Mouse (Mus musculus) neural tube, embryonic 14.5 days (tissue): Measurements from ENCODE around the gene Zmynd10. TPM values are rescaled to one million over a fixed set of nuclear protein-coding genes. Genes with fewer than 3 reads are reported as not detected.

Experiments
- ATAC-seq: fragments of 200-750 bp; cut with Nextera tagmentation; 2 replicates; pipeline ENCODE4 v1.8.0; 2017; ENCODE audit warnings: low read depth, mild to moderate bottlenecking, moderate TSS enrichment, moderate library complexity
- H3K27ac ChIP-seq: fragments of 300-500 bp; sonication (generic); 2 replicates; pipeline ENCODE4 v1.5.1; 2014; ENCODE audit warnings: low read depth, mild to moderate bottlenecking, control low read depth, low read length, moderate library complexity, mixed read lengths
- H3K27me3 ChIP-seq: fragments of 300-500 bp; sonication (generic); 2 replicates; pipeline ENCODE4 v1.6.1; 2014; ENCODE audit warnings: low read length; ENCODE audit not compliant: control insufficient read depth, insufficient read depth
- H3K36me3 ChIP-seq: fragments of 300-500 bp; sonication (generic); 2 replicates; pipeline ENCODE4 v1.6.1; 2014; ENCODE audit warnings: low read length, mixed read lengths; ENCODE audit not compliant: control insufficient read depth, insufficient read depth
- H3K4me1 ChIP-seq: fragments of 300-500 bp; sonication (generic); 2 replicates; pipeline ENCODE4 v1.6.1; 2014; ENCODE audit warnings: low read length; ENCODE audit not compliant: control insufficient read depth, insufficient read depth
- H3K4me2 ChIP-seq: fragments of 300-500 bp; sonication (generic); 2 replicates; pipeline ENCODE4 v1.6.1; 2014; ENCODE audit warnings: mild to moderate bottlenecking, low read depth, low read length, control low read depth
- H3K4me3 ChIP-seq: fragments of 300-500 bp; sonication (generic); 2 replicates; pipeline ENCODE4 v1.5.1; 2014; ENCODE audit warnings: low read depth, low read length, control low read depth, mixed read lengths
- H3K9ac ChIP-seq: fragments of 300-500 bp; sonication (generic); replicated peaks from 2 replicates; pipeline ENCODE4 v1.6.1; 2014; ENCODE audit warnings: low read depth, mild to moderate bottlenecking, control low read depth, low read length, mixed read lengths
- H3K9me3 ChIP-seq: fragments of 300-500 bp; sonication (generic); 2 replicates; pipeline ENCODE4 v1.6.1; 2016; ENCODE audit warnings: low read length; ENCODE audit not compliant: control insufficient read depth
- WGBS: fragments of 180-500 bp; shearing (Covaris S2); extraction: QIAGEN DNeasy Blood & Tissue Kit; methylation state at CpG from one replicate; pipeline ENCODE4 v1.1.7; 2014; 5-methylcytosine and 5-hydroxymethylcytosine counted together
- polyA plus RNA-seq: library from polyadenylated mRNA; unstranded; fragments of >200 nt; fragmentation: Nextera tagmentation; extraction: Ambion mirVana; gene quantifications from 2 replicates; pipeline ENCODE4 v1.2.1, GENCODE M21; 2014

Zmynd10 gene
- polyA plus RNA-seq, 1 experiment from 2014 or later: 2.0 TPM

DNA sequence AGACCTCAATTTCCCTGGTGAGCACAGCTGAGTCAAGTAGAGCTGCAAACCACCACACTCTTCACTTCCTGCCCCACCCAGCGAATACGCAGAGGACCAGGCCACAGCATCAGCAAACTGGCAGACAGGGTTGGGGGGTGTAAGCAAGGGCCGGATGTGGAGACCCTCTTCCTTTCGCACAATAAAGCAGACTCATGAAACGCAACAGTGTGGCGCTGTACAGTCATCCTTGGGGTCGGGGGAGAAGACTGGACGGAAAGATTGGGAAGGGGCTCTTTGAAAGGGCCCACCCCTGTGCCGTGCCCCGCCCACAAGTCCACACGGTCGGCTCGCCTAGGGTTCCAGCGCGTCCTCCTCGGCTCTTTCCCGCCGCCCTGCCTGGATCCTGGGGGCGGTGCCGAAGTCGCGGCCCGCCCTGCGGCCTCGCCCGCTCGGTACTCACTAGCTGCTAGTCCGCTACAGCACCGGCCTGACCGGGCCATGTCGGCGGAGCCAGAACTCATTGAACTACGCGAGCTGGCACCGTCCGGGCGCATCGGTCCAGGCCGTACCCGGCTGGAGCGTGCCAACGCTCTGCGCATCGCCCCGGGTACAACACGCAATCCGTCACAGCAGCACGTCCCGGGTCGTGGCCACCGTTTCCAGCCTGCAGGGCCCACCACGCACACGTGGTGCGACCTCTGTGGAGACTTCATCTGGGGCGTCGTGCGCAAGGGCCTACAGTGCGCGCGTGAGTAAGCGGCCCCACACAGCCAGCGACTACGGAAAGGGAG lies 4.2 kb downstream of the Zmynd10 start, which contains the start of gene Rassf1:
TSS of gene Rassf1 (plus strand) at position 439 of the 773 bp plus-strand sequence.
- Histone ChIP-seq H3K4me3 (peak within 1 kb of the TSS; percentile 29), H3K27ac (no peak within 1 kb of the TSS), H3K4me1 (peaks cover 28% of the 10 kb centered on the region), H3K36me3 (no peaks in the 10 kb centered on the region), H3K9ac (peak within 1 kb of the TSS; percentile 51), H3K27me3 (peaks cover 24% of the 10 kb centered on the region), H3K4me2 (peak within 1 kb of the TSS; percentile 50), H3K9me3 (no peaks in the 10 kb centered on the region)
- no peak for ATAC-seq
- WGBS: under 1% methylated on average over 63 of the region's 63 CpGs

DNA sequence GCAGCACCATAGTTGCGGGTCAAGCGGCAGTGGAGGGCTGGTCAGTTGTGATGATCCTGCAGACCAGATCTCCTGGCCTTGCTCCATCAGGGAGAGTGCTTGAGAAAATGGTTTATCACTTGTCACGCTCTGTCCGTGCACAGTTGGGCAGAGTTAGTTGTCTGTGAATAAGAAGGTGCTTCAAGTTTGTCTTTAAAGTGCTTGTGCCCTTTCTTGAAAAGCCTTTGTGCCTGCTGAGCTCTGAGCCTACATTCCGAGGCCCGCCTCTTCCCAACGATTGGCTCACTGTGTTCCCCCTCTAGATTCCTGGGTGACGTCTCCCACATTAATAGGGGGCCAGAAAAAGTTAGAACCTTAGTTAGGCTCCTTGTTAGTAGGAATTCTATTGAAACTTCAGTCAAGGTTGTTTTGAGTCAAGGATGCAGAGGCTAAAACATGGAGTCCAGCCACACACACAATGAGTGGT lies 4.8 kb downstream of the Zmynd10 start:
- ATAC-seq: no peak
- H3K9me3 ChIP-seq: no peaks in the 10 kb centered on the region
- WGBS: 7% methylated on average over 8 of the region's 8 CpGs
- H3K4me2 ChIP-seq: peak overlapping the region; percentile 50
- peaks cover 21% of the 10 kb centered on the region for H3K4me1 ChIP-seq
- peak overlapping the region; percentile 51 for H3K9ac ChIP-seq
- H3K36me3 ChIP-seq: no peaks in the 10 kb centered on the region
- no peak overlapping the region for H3K27ac ChIP-seq
- peaks cover 24% of the 10 kb centered on the region for H3K27me3 ChIP-seq
- H3K4me3 ChIP-seq: peak overlapping the region; percentile 29

DNA sequence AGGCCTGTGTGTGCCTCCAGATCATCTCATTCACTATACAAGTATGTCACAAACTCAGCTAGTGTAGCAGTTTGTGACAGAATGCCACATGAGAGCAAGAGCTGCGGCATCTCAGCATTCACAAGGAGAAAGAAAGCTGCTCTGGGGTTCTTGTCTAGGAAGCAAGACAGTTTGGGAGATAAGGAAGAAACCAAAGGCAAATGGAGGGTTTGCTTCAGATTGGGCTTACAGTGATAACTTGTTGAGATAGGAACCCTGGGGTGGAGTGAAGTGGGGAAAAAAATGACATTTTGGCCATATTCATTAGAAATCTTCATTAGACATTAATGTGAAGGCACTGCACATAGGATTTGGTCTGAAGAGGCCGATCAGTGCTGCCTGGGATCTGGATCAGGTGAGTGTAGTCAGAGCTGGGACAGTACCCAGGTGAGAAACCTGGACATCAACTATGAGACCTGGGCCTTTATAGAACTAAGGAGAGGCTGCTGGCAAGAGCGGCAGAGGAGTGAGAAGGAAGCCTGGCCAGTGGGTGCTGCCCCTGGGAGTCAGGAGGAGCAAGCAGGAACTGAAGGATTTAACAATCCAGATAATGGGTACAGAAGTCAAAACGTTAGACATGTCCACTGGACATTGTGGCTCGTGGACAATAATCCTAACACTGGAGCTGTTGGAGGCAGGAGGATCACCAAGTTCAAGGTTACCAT lies 5.7 kb downstream of the Zmynd10 start:
- Histone ChIP-seq H3K9me3 (no peaks in the 10 kb centered on the region), H3K4me3 (no peak overlapping the region), H3K27ac (no peak overlapping the region), H3K36me3 (peaks cover 5% of the 10 kb centered on the region; the same call in 1 of the 2 replicates), H3K9ac (no peak overlapping the region), H3K4me2 (peak overlapping the region; percentile 96), H3K27me3 (peaks cover 24% of the 10 kb centered on the region), H3K4me1 (peaks cover 17% of the 10 kb centered on the region)
- no peak for ATAC-seq
- 82% methylated on average over 5 of the region's 5 CpGs for WGBS

DNA sequence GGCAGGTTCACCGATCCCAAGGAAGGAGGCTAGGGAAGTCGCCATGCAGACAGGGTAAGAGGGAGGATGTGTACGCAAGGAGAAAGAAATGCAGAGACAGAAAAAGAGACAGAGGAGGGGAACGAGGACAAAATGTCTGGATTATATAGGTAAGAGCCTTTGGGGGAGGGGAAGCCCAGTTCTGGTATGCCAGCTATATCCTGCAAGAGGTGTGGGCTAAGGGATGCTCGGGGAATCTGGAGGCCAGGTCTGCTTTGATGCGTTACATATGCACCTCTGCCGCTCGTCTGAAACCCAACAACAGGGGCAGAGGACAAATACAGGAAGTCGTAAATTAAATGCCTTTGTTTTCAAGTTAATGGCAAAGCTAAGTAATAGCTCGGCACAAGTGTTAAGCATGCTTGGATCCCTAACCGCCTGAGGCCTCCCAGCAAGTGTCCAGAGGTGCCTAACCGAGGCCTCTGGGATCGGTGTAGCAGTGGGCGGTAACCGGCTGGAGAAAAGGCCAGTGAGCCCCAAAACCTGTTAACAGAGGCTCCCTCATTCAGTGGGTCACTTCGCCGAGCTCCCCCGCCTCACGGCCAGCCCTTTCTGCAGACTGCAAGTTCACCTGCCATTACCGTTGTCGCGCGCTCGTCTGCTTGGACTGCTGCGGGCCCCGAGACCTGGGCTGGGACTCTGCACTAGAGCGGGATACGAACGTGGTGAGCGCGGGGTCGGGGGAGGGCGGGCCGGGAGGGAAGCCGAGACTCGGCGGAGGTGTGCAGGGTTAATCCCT lies 6.6 kb downstream of the Zmynd10 start:
- peak; percentile 78 for ATAC-seq
- WGBS: 3% methylated on average over 37 of the region's 37 CpGs
- Histone ChIP-seq H3K9ac (peak overlapping the region; percentile 72), H3K9me3 (no peaks in the 10 kb centered on the region), H3K27ac (peak overlapping the region; percentile 81), H3K27me3 (peaks cover 24% of the 10 kb centered on the region), H3K4me2 (peak overlapping the region; percentile 96), H3K36me3 (peaks cover 12% of the 10 kb centered on the region), H3K4me1 (peaks cover 17% of the 10 kb centered on the region), H3K4me3 (peak overlapping the region; percentile 72)

DNA sequence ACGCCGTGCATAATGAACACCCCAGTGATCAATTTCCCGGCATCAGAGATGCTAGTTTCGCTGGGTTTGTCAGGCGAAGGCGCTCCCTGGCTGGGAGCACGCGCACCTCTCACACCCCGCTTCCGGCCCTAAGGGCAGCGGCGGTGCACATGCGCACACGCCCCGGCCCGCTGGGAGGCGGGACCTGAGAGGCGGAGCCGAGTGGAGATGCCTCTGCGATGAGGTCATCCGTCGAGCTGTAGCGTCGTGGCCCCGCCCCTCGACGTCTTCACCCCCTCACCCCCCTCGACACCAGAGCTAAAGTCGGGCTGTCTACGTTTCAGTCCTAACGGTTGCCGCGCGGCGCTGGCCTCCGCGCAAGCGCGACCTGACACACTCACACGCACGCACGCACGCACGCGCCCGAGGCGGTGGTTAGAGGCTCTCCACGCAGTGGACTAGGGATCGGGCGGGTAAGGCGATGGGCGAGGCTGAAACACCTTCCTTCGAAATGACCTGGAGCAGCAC lies 7.3 kb downstream of the Zmynd10 start:
- Histone ChIP-seq H3K27me3 (peaks cover 24% of the 10 kb centered on the region), H3K4me2 (peak overlapping the region; percentile 96), H3K9me3 (no peaks in the 10 kb centered on the region), H3K4me3 (peak overlapping the region; percentile 72), H3K27ac (peak overlapping the region; percentile 81), H3K9ac (peak overlapping the region; percentile 78), H3K36me3 (peaks cover 18% of the 10 kb centered on the region), H3K4me1 (peaks cover 17% of the 10 kb centered on the region)
- under 1% methylated on average over 43 of the region's 53 CpGs for WGBS
- ATAC-seq: peak; percentile 93

DNA sequence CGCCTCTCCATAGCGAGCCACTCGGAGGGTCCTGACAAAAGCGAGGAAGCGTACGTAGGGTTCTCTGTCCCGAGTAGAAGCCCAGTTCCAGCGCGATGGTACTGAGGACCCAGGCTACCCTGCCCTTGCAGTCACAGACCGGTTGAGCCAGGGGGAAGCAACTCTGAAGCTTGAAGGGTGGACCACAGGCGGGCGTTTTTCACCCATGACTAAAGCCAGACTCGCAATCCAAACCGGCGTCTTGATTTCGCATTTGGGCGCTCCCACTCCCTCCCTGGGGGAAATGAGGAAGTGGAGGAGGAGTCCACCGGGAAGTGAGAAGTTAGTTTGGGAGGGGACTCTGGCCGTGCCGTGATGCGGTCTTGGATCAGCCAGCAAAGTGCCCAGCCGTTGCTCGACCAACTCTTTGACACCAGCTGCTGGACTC lies 7.9 kb downstream of the Zmynd10 start:
- peak overlapping the region; percentile 79 for H3K27ac ChIP-seq
- H3K4me1 ChIP-seq: peaks cover 17% of the 10 kb centered on the region
- peak; percentile 30 for ATAC-seq
- peaks cover 25% of the 10 kb centered on the region for H3K36me3 ChIP-seq
- peaks cover 24% of the 10 kb centered on the region for H3K27me3 ChIP-seq
- no peaks in the 10 kb centered on the region for H3K9me3 ChIP-seq
- under 1% methylated on average over 23 of the region's 23 CpGs for WGBS
- peak overlapping the region; percentile 78 for H3K9ac ChIP-seq
- H3K4me2 ChIP-seq: peak overlapping the region; percentile 88
- H3K4me3 ChIP-seq: peak overlapping the region; percentile 72

DNA sequence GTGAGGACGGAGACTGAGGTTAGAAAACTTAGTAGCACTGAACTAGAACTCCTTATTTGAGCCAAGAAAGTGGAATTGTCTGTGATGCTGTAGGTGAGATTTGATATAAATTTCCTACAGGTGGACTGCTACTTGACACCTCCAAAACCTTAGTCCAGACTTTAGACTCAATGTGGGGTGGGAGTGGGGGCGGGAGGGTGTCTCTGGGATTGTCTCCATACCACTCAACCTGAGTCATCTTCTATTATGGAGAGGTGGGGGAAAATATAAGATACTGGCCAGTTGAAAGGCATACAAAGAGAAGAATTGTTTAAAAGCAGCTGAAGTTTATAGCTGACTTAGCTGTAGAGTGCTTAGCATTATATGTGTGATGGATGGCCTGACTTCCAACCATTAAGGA lies 8.6 kb downstream of the Zmynd10 start:
- H3K36me3 ChIP-seq: peaks cover 30% of the 10 kb centered on the region
- peaks cover 20% of the 10 kb centered on the region for H3K27me3 ChIP-seq
- no peak overlapping the region for H3K27ac ChIP-seq
- H3K9ac ChIP-seq: no peak overlapping the region
- ATAC-seq: no peak
- WGBS: 45% methylated on average over 2 of the region's 2 CpGs
- peaks cover 17% of the 10 kb centered on the region for H3K4me1 ChIP-seq
- H3K9me3 ChIP-seq: no peaks in the 10 kb centered on the region
- H3K4me3 ChIP-seq: peak overlapping the region; percentile 72
- peak overlapping the region; percentile 88 for H3K4me2 ChIP-seq

DNA sequence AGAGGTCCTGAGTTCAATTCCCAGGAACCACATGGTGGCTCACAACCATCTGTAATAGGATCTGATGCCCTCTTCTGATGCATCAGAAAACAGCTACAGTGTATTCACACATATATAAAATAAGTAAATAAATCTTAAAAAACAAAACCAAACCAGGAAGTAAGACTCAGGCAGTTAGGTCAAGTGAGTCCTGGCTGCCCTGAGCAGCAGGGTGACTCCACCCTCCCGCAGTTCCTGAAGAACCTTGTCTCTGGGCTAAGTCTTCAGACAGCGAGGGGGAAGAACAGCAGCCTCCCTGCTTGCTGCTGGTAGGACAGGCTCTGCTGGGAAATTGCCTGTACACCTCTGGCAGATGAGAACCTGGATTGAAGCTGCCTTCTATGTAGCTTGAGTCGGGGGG lies 9.2 kb downstream of the Zmynd10 start:
- H3K4me3 ChIP-seq: no peak overlapping the region
- ATAC-seq: no peak
- no peaks in the 10 kb centered on the region for H3K9me3 ChIP-seq
- H3K4me1 ChIP-seq: peaks cover 15% of the 10 kb centered on the region
- H3K36me3 ChIP-seq: peaks cover 36% of the 10 kb centered on the region
- WGBS: 78% methylated on average over 3 of the region's 3 CpGs
- H3K27ac ChIP-seq: no peak overlapping the region
- peaks cover 17% of the 10 kb centered on the region for H3K27me3 ChIP-seq
- H3K4me2 ChIP-seq: peak overlapping the region; percentile 88; the same call in 1 of the 2 replicates
- H3K9ac ChIP-seq: no peak overlapping the region
